Comparison of ENCODE assay signal across 7 mouse cellular contexts in the genomic region with DNA sequence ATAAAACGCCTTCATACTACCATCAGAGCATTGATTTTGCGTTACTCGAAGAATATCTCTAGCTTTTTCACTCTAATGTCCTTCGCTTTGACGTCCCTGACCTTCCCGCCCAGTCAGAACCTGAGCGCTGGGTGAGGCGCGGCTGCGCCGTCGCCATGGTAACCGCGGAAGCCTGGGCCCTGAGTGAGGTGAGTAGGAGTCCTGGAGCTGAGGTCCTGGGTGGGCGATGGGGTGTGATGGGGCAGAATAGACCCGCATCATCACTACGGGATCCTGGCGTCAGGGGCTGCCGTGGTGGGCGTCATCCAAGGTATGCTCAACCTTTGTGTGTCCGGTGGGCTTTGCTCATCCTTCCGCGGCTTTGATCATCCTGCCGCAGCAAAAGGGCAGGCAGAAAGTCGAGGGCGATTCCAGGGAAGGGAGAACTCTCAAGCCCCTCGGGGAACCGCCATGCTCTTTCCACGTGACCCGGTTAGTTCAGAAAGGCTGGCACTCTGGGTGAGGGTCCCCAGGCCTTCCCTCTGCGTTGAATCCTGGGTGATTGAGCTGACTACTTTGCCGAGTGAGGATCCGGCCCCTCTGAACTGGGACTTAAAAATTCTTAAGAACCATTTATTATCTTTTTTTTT. TPM values are rescaled to one million over a fixed set of nuclear protein-coding genes. Genes with fewer than 3 reads are reported as not detected.
DNase-seq lines count a peak whose midpoint lies in the region; ATAC-seq lines count a peak whose summit lies in the region.

TSS of gene Ankrd45 (plus strand) at position 161 of the 629 bp plus-strand sequence.

- H3K4me1 ChIP-seq in midbrain, embryonic 14.5 days (ENCODE audit: control insufficient read depth, insufficient read depth, low read length) = no peaks in the 10 kb centered on the region; the same call in 1 of the 2 replicates

- peak; percentile 63 for DNase-seq in adrenal gland, adult 8-10 months
- peak; percentile 61 to 73 for DNase-seq in cerebellum, postnatal 25 days
- DNase-seq in frontal cortex, postnatal 25 days (ENCODE audit: low spot score in 2 of 2) = peak; percentile 28 to 54
- DNase-seq in kidney, adult 18-20 months = peak; percentile 68
- peak; percentile 61 for DNase-seq in left cerebral cortex, postnatal 4 days
- DNase-seq in midbrain, embryonic 14.5 days = peak; percentile 82
- peak; percentile 36 for DNase-seq in telencephalon, adult 2 months (ENCODE audit: low read depth, low spot score)

- no peaks in the 10 kb centered on the region for H3K9me3 ChIP-seq in midbrain, embryonic 14.5 days (ENCODE audit: control insufficient read depth, low read length)

- peak within 1 kb of the TSS; percentile 75 for H3K4me2 ChIP-seq in midbrain, embryonic 14.5 days (ENCODE audit: low read length)

- H3K4me3 ChIP-seq in midbrain, embryonic 14.5 days (replicated peaks; ENCODE audit: low read depth, low read length) = peak within 1 kb of the TSS; percentile 50

- ATAC-seq in midbrain, embryonic 14.5 days (ENCODE audit: low FRiP score, low TSS enrichment) = peak; percentile 90

- 4% methylated on average over 33 of the region's 33 CpGs for WGBS in midbrain, embryonic 14.5 days

- intact Hi-C loops in left cerebral cortex, postnatal 4 days (cut with DNase I) = no loop called here

- H3K9ac ChIP-seq in midbrain, embryonic 14.5 days (replicated peaks; ENCODE audit: low read length) = peak within 1 kb of the TSS; percentile 59

- H3K27ac ChIP-seq in midbrain, embryonic 14.5 days (replicated peaks; ENCODE audit: low read depth, low read length) = 0 out of 2 replicates have a peak within 1 kb of the TSS, but pooled peaks have one; percentile 17

- no peaks in the 10 kb centered on the region for H3K36me3 ChIP-seq in midbrain, embryonic 14.5 days (ENCODE audit: control insufficient read depth, insufficient read depth, low read length)

- H3K27me3 ChIP-seq in midbrain, embryonic 14.5 days (ENCODE audit: control insufficient read depth, insufficient read depth, low read length) = no peaks in the 10 kb centered on the region

RNA-seq across cellular contexts. Expression of gene Ankrd45, which starts in this region (rescaled TPM):
- total RNA-seq in adrenal gland, adult 8-10 months (2022) = 10 to 100 TPM in 2 of 4 experiments, 1 to 10 TPM in 2; 7.6 to 13.6 (median 10.3) TPM
- total RNA-seq in left cerebral cortex, postnatal 4 days (2021) = 10 to 100 TPM; 46.8 to 56.4 TPM
- 25.4 and 29.4 TPM in 2 replicates for polyA plus RNA-seq in midbrain, embryonic 14.5 days (2014; fragmentation: Nextera tagmentation; extraction: Ambion mirVana)

Comparison
In these comparisons a context has a peak if more than half of its experiments do, and no peak if none do; other contexts are left out.
1. Peak in every context shown above with its lines: DNase-seq, ATAC-seq, H3K4me3 ChIP-seq and H3K27ac ChIP-seq.